Mouse (Mus musculus) embryonic fibroblast, embryonic 13.5 days (primary cell): Measurements from ENCODE around the gene Itgae. TPM values are rescaled to one million over a fixed set of nuclear protein-coding genes. Genes with fewer than 3 reads are reported as not detected.

Source experiments
- H3K27ac ChIP-seq: 2 replicates; pipeline ENCODE4 v1.5.1; 2012; ENCODE audit warnings: low read length, control low read depth, inconsistent platforms; ENCODE audit not compliant: insufficient read depth
- H3K4me1 ChIP-seq: 2 replicates; pipeline ENCODE4 v1.6.1; 2011; ENCODE audit warnings: low read length; ENCODE audit not compliant: control insufficient read depth, insufficient read depth
- H3K4me3 ChIP-seq: 2 replicates; pipeline ENCODE4 v1.5.1; 2011; ENCODE audit warnings: mild to moderate bottlenecking, control low read depth, low read length; ENCODE audit not compliant: insufficient read depth
- CTCF ChIP-seq: IDR thresholded peaks from 2 replicates; pipeline ENCODE4 v1.5.1; 2011; ENCODE audit warnings: mild to moderate bottlenecking, control low read depth, low read length, moderate library complexity, borderline replicate concordance; ENCODE audit not compliant: insufficient read depth
- POLR2A ChIP-seq: IDR thresholded peaks from 2 replicates; pipeline ENCODE4 v1.6.1; 2011; ENCODE audit warnings: low read depth, mild to moderate bottlenecking, control low read depth, low read length, moderate library complexity
- polyA plus RNA-seq: library from polyadenylated mRNA; stranded (reverse); fragments of >200 nt; gene quantifications from 2 replicates; pipeline ENCODE4 v1.2.4, GENCODE M21; 2011; ENCODE audit warnings: low read depth; ENCODE audit not compliant: missing spikeins, insufficient read length

The Itgae gene
- polyA plus RNA-seq, 1 experiment = not detected

GRCm38 (mm10) chr11:73071839-73072238 lies 18.5 kb upstream of the Itgae start:
- Histone ChIP-seq H3K27ac (no peak overlapping the region), H3K4me3 (no peak overlapping the region), H3K4me1 (no peaks in the 10 kb centered on the region)
- no peak for TF ChIP-seq POLR2A
- TF ChIP-seq CTCF = peak; percentile 42; the same call in 1 of the 2 replicates

DNA sequence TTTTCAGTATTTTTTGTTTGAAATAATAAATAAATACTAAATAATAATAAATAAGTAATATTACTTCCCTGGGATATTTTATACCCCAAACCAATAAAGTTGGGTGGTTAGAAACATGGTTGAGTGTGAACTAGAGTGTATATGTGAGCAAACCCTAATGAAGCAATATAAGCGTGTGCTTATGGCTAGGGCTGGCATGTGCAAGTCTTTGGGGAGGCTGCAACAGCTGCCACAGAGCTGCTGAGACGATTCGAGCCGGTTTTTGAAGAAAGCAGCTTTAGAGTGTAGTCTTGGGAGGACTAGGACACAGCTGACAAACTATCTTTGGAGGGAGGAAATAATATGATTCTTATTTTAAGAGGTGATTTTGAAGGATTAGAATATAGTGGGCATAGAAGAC lies 14.1 kb upstream of the Itgae start:
- no peak for TF ChIP-seq POLR2A
- no peak for TF ChIP-seq CTCF
- H3K4me1 ChIP-seq = no peaks in the 10 kb centered on the region
- no peak overlapping the region for H3K4me3 ChIP-seq
- H3K27ac ChIP-seq = no peak overlapping the region

GRCm38 (mm10) chr11:73076733-73077132 lies 13.7 kb upstream of the Itgae start:
- no peak for TF ChIP-seq POLR2A
- TF ChIP-seq CTCF = no peak
- Histone ChIP-seq H3K4me1 (no peaks in the 10 kb centered on the region), H3K27ac (no peak overlapping the region), H3K4me3 (no peak overlapping the region)

GRCm38 (mm10) chr11:73077211-73077720 lies 13.1 kb upstream of the Itgae start:
- TF ChIP-seq CTCF = no peak
- TF ChIP-seq POLR2A = no peak
- Histone ChIP-seq H3K4me3 (no peak overlapping the region), H3K27ac (no peak overlapping the region), H3K4me1 (no peaks in the 10 kb centered on the region)

DNA sequence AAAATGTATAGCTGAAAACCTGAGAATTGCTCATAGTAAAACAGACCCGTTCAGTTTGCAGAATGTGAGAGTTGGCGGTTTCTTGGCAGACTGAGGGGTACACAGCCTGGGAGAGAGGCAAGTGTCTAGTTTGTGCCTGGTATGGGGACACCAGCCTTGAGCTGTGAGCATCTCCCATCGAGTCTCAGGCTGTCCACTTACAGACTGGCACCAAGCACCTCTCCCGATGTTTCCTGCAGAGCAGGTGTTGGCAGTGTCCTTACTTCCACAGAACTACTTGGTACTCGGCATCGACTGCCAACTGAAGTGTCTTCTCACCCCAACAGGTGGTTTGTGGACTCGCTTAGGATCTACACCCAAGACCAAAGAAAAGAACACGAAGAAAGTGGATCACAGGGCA lies 11.8 kb upstream of the Itgae start:
- TF ChIP-seq POLR2A (no peak), CTCF (no peak)
- Histone ChIP-seq H3K4me3 (no peak overlapping the region), H3K4me1 (no peaks in the 10 kb centered on the region), H3K27ac (no peak overlapping the region)

DNA sequence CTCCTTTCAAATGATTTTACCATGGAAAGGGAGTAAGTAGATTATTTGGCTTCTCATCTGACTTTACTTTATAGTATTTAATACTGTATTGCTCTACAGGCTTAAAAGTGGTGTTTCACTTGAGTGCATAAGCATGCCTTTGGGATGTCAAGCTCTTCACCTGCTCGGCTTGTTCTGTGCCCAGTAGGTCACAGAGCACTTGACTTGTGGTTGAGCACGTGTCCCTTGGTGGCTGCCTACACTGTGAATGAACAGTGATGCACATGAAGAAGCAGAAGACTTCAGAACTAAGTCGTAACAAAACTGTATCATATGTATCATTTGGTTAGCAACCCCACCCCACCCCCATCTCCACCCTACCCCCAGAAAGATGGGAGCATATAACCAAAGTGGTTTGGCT lies 10.1 kb upstream of the Itgae start:
- TF ChIP-seq CTCF = no peak
- no peak for TF ChIP-seq POLR2A
- H3K27ac ChIP-seq = no peak overlapping the region
- H3K4me1 ChIP-seq = peaks cover 8% of the 10 kb centered on the region; the same call in 1 of the 2 replicates
- H3K4me3 ChIP-seq = no peak overlapping the region

GRCm38 (mm10) chr11:73084303-73084702 lies 6.1 kb upstream of the Itgae start:
- Histone ChIP-seq H3K27ac (peak overlapping the region; percentile 39; the same call in 1 of the 2 replicates), H3K4me1 (peaks cover 18% of the 10 kb centered on the region), H3K4me3 (no peak overlapping the region)
- TF ChIP-seq CTCF (no peak), POLR2A (no peak)

GRCm38 (mm10) chr11:73084804-73085231 lies 5.6 kb upstream of the Itgae start:
- TF ChIP-seq CTCF = no peak
- no peak for TF ChIP-seq POLR2A
- H3K4me3 ChIP-seq = no peak overlapping the region
- peaks cover 18% of the 10 kb centered on the region for H3K4me1 ChIP-seq
- peak overlapping the region; percentile 32 for H3K27ac ChIP-seq

- Histone ChIP-seq H3K27ac (peak overlapping the region; percentile 32), H3K4me1 (peaks cover 18% of the 10 kb centered on the region), H3K4me3 (no peak overlapping the region)
- TF ChIP-seq POLR2A (no peak), CTCF (no peak)
Observed at GRCm38 (mm10) chr11:73085391-73085790, 5.0 kb upstream of the Itgae start.

- Histone ChIP-seq H3K4me3 (no peak overlapping the region), H3K27ac (peak overlapping the region; percentile 90), H3K4me1 (peaks cover 20% of the 10 kb centered on the region)
- TF ChIP-seq CTCF (no peak), POLR2A (no peak)
Observed at GRCm38 (mm10) chr11:73087700-73088480, 2.5 kb upstream of the Itgae start.

DNA sequence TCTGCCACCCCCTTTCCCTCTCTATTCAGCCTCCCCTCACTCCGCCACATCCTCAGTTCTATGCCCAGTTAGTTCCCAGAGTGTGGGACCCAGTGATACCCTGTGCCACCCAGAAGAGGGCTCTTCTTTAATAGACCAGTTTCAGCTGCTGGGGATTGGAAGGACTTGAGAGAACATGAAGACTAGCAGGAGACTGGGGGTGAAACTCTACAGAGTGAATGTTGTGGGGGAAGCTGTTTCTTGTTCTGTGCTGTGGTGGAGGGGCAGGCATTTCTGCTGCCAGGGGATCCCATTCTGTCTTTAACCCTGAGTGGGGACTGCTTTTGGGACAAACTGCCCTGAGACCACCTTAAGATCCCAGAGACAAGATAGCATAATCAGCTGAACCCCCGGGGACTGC lies 443 bp downstream of the Itgae start:
- no peak overlapping the region for H3K4me3 ChIP-seq
- TF ChIP-seq POLR2A = no peak
- H3K4me1 ChIP-seq = peaks cover 17% of the 10 kb centered on the region
- H3K27ac ChIP-seq = no peak overlapping the region
